24 mouse cellular contexts compared by ENCODE assay signal in genomic region chr11:30793753-30794152, GRCm38 (mm10). TPM values are rescaled to one million over a fixed set of nuclear protein-coding genes. Genes with fewer than 3 reads are reported as not detected.
DNase-seq lines count a peak whose midpoint lies in the region; ATAC-seq and TF ChIP-seq lines count a peak whose summit lies in the region.
"Had no signal": no experiment of that assay in that cellular context is flagged by ENCODE, and none has a peak within 500 bp of the region (broad histone marks: within the 10 kb centered on the region; RNA-seq: fewer than 3 reads in every experiment).

No protein-coding gene starts in this region.

- TF ChIP-seq POLR2A in MEL (IDR thresholded peaks at IDR 0.05; ENCODE audit: control insufficient read depth in 1 of 2, insufficient read depth in 1 of 2, low read depth in 1 of 2, low read length in 2 of 2, poor library complexity in 1 of 2): no peak

- 0 out of 2 replicates have a peak, but pooled peaks cover 7% of the 10 kb centered on the region for H3K79me2 ChIP-seq in MEL (ENCODE audit: control insufficient read depth, insufficient read depth, low read length, poor library complexity)

- peaks cover 6 to 10% of the 10 kb centered on the region in 2 experiments; a peak in 3 of 4 replicates for H3K36me3 ChIP-seq in MEL (ENCODE audit: control insufficient read depth in 1 of 2, insufficient read depth in 2 of 2, low read length in 2 of 2)
- no peaks in the 10 kb centered on the region for H3K36me3 ChIP-seq in liver, embryonic 11.5 days (ENCODE audit: control insufficient read depth, insufficient read depth, low read length)
- peaks cover 20% of the 10 kb centered on the region for H3K36me3 ChIP-seq in midbrain, embryonic 13.5 days
- H3K36me3 ChIP-seq in midbrain, embryonic 11.5 days (ENCODE audit: control insufficient read depth, insufficient read depth, low read length): no peaks in the 10 kb centered on the region

- peak; percentile 60 for ATAC-seq in common myeloid progenitor, adult 5-6 weeks (replicated peaks; ENCODE audit: low read depth, poor library complexity, severe bottlenecking)
- peak; percentile 37; the same call in 1 of the 2 replicates for ATAC-seq in megakaryocyte progenitor cell, adult 5-6 weeks (replicated peaks; ENCODE audit: poor library complexity)
- no peak for ATAC-seq in liver, embryonic 11.5 days (replicated peaks; ENCODE audit: low FRiP score)
- ATAC-seq in midbrain, embryonic 13.5 days: no peak
- no peak for ATAC-seq in midbrain, embryonic 11.5 days (ENCODE audit: low FRiP score)
- ATAC-seq: activated CD4-positive, CD25-positive, alpha-beta regulatory T cell, adult 4 months; CD4-positive, CD25-positive, alpha-beta regulatory T cell, adult 4 months; Patski had no signal

- H3K4me1 ChIP-seq in MEL (ENCODE audit: control insufficient read depth in 1 of 2, insufficient read depth in 2 of 2, low read length in 2 of 2): no peaks in the 10 kb centered on the region
- no peaks in the 10 kb centered on the region for H3K4me1 ChIP-seq in liver, embryonic 11.5 days (replicated peaks; ENCODE audit: control insufficient read depth, insufficient read depth, low read length)
- no peaks in the 10 kb centered on the region for H3K4me1 ChIP-seq in midbrain, embryonic 13.5 days (replicated peaks)
- no peaks in the 10 kb centered on the region for H3K4me1 ChIP-seq in midbrain, embryonic 11.5 days (ENCODE audit: control insufficient read depth, insufficient read depth, low read length)

- 59% methylated on average over 1 of the region's 1 CpGs for WGBS in liver, embryonic 11.5 days
- WGBS in midbrain, embryonic 13.5 days: 97% methylated on average over 1 of the region's 1 CpGs
- WGBS in midbrain, embryonic 11.5 days: 96% methylated on average over 1 of the region's 1 CpGs

- peak; percentile 88 for DNase-seq in 416B (ENCODE audit: low read depth)
- peak; percentile 38 for DNase-seq in MEL (ENCODE audit: low read depth, low spot score)
- DNase-seq in cerebellum, adult 18-20 months: no peak
- no peak for DNase-seq in liver, embryonic 11.5 days (ENCODE audit: low spot score)
- no peak for DNase-seq in midbrain, embryonic 11.5 days (ENCODE audit: low spot score, missing footprints)
- DNase-seq: adrenal gland, adult 2 months; adrenal gland, adult 8-10 months; adrenal gland, postnatal 10 days; adrenal gland, postnatal 14 days; adrenal gland, postnatal 25 days; adrenal gland, postnatal 36 days; B cell, adult 2 months; cerebellum, adult 11 months; cerebellum, adult 11-12 months; cerebellum, adult 2 months; cerebellum, adult 8-10 months had no signal

- H3K27me3 ChIP-seq in MEL (ENCODE audit: control insufficient read depth in 1 of 2, insufficient read depth in 2 of 2, low read length in 2 of 2): no peaks in the 10 kb centered on the region
- H3K27me3 ChIP-seq in liver, embryonic 11.5 days (replicated peaks; ENCODE audit: control insufficient read depth, insufficient read depth, low read length): no peaks in the 10 kb centered on the region
- no peaks in the 10 kb centered on the region for H3K27me3 ChIP-seq in midbrain, embryonic 13.5 days
- H3K27me3 ChIP-seq in midbrain, embryonic 11.5 days (ENCODE audit: control insufficient read depth, insufficient read depth, low read length): no peaks in the 10 kb centered on the region
- H3K27me3 ChIP-seq: CH12.LX, Patski had no signal

- TF ChIP-seq CTCF in MEL (IDR thresholded peaks at IDR 0.05 in 2 of 3, conservative IDR thresholded peaks at IDR 0.05 in 1 of 3; ENCODE audit: control insufficient read depth in 1 of 3, insufficient read depth in 1 of 3, low read depth in 2 of 3, low read length in 3 of 3, poor library complexity in 1 of 3, severe bottlenecking in 1 of 3): no peak

- no peaks in the 10 kb centered on the region for H3K9me3 ChIP-seq in MEL (replicated peaks; ENCODE audit: insufficient read depth, low read length)
- H3K9me3 ChIP-seq in liver, embryonic 11.5 days (ENCODE audit: control insufficient read depth, low read length): no peaks in the 10 kb centered on the region
- H3K9me3 ChIP-seq in midbrain, embryonic 13.5 days: no peaks in the 10 kb centered on the region
- H3K9me3 ChIP-seq in midbrain, embryonic 11.5 days (ENCODE audit: control insufficient read depth, low read length): no peaks in the 10 kb centered on the region
- H3K9me3 ChIP-seq: G1E had no signal

- TF ChIP-seq RAD21 in MEL (IDR thresholded peaks at IDR 0.05; ENCODE audit: low read depth, low read length): no peak

- peak in 1 of 2 experiments; percentile 20; a peak in 1 of 4 replicates for TF ChIP-seq EP300 in MEL (IDR thresholded peaks at IDR 0.05; ENCODE audit: low read depth in 1 of 2, low read length in 2 of 2)

- no peak overlapping the region for H3K4me3 ChIP-seq in MEL (ENCODE audit: control insufficient read depth in 1 of 2, insufficient read depth in 1 of 2, low read depth in 2 of 2, low read length in 2 of 2)
- no peak overlapping the region for H3K4me3 ChIP-seq in liver, embryonic 11.5 days (ENCODE audit: low read depth, low read length)
- no peak overlapping the region for H3K4me3 ChIP-seq in midbrain, embryonic 13.5 days (replicated peaks)
- H3K4me3 ChIP-seq in midbrain, embryonic 11.5 days (ENCODE audit: low read depth, low read length): no peak overlapping the region

- H3K4me2 ChIP-seq in liver, embryonic 11.5 days: no peak overlapping the region
- no peak overlapping the region for H3K4me2 ChIP-seq in midbrain, embryonic 13.5 days (replicated peaks)
- H3K4me2 ChIP-seq in midbrain, embryonic 11.5 days: no peak overlapping the region

- no peak overlapping the region for H3K9ac ChIP-seq in MEL (ENCODE audit: control insufficient read depth, low read depth, low read length, poor library complexity, severe bottlenecking)
- no peak overlapping the region for H3K9ac ChIP-seq in liver, embryonic 11.5 days (ENCODE audit: low read depth, low read length)
- H3K9ac ChIP-seq in midbrain, embryonic 13.5 days (replicated peaks): no peak overlapping the region
- H3K9ac ChIP-seq in midbrain, embryonic 11.5 days (ENCODE audit: low read length): no peak overlapping the region

- no peak overlapping the region for H3K27ac ChIP-seq in MEL (ENCODE audit: control insufficient read depth, low read depth, low read length)
- no peak overlapping the region for H3K27ac ChIP-seq in liver, embryonic 11.5 days (ENCODE audit: low read depth, low read length)
- no peak overlapping the region for H3K27ac ChIP-seq in midbrain, embryonic 13.5 days
- H3K27ac ChIP-seq in midbrain, embryonic 11.5 days (ENCODE audit: low read depth, low read length): no peak overlapping the region

TF ChIP-seq in MEL, 35 proteins besides CTCF, POLR2A, EP300 and RAD21:
- no peak for TF ChIP-seq NELFE (IDR thresholded peaks at IDR 0.05; ENCODE audit: low read depth, low read length)
- no peak for TF ChIP-seq GATA1 (IDR thresholded peaks at IDR 0.05; ENCODE audit: low read depth, low read length)
- no peak for TF ChIP-seq ZNF384 (IDR thresholded peaks at IDR 0.05; ENCODE audit: low read depth, low read length)
- TF ChIP-seq E2F4 (IDR thresholded peaks at IDR 0.05; ENCODE audit: borderline replicate concordance, low read depth, low read length): no peak
- no peak for TF ChIP-seq RCOR1 (IDR thresholded peaks at IDR 0.05; ENCODE audit: low read depth, low read length)
- TF ChIP-seq TBP (IDR thresholded peaks at IDR 0.05; ENCODE audit: low read depth, low read length): 0 out of 2 replicates have a peak, but pooled peaks have one; percentile 32

RNA-seq across cellular contexts. Expression of gene Psme4, which starts 22.2 kb away (rescaled TPM):
- 45.6 and 62.7 TPM in 2 replicates for total RNA-seq in MEL (2012; rRNA removed)
- polyA plus RNA-seq in MEL (2012; ENCODE audit: insufficient read depth in 1 of 2, insufficient read length in 2 of 2, low read depth in 1 of 2, low replicate concordance in 2 of 2, missing spikeins in 1 of 2): 10 to 100 TPM; 42.5 to 96.4 TPM
- 54.2 and 64.1 TPM in 2 replicates for total RNA-seq in common myeloid progenitor, adult 5-6 weeks (2017)
- total RNA-seq in megakaryocyte progenitor cell, adult 5-6 weeks (2015): 46.7 and 51.2 TPM in 2 replicates
- total RNA-seq in megakaryocyte progenitor cell, adult 5-6 weeks (2017): 44.1 and 49.0 TPM in 2 replicates
- 18.9 and 20.6 TPM in 2 replicates for polyA plus RNA-seq in liver, embryonic 11.5 days (2014; fragmentation: Nextera tagmentation; extraction: Ambion mirVana)
- polyA plus RNA-seq in midbrain, embryonic 13.5 days (2015; fragmentation: Nextera tagmentation; extraction: Ambion mirVana): 24.7 and 24.9 TPM in 2 replicates
- polyA plus RNA-seq in midbrain, embryonic 11.5 days (2014; fragmentation: Nextera tagmentation; extraction: Ambion mirVana): 34.5 and 37.0 TPM in 2 replicates

Comparison
In these comparisons a context has a peak if more than half of its experiments do, and no peak if none do; other contexts are left out.
1. DNase-seq: peak in 416B (single experiment) and MEL (single experiment); none in cerebellum, adult 18-20 months (0 of 2), liver, embryonic 11.5 days (single experiment) and midbrain, embryonic 11.5 days (single experiment).
2. ATAC-seq: peak in common myeloid progenitor, adult 5-6 weeks (single experiment) and megakaryocyte progenitor cell, adult 5-6 weeks (single experiment); none in liver, embryonic 11.5 days (single experiment), midbrain, embryonic 13.5 days (single experiment) and midbrain, embryonic 11.5 days (single experiment).